Mouse (Mus musculus): ENCODE results near the gene Swap70. TPM values are rescaled to one million over a fixed set of nuclear protein-coding genes. Genes with fewer than 3 reads are reported as not detected.
A peak's percentile ranks its signal among the peaks of the same experiment; 100 is the strongest.

Gene Swap70
- 47.3 and 50.1 TPM in 2 replicates for polyA plus RNA-seq (2011; ENCODE audit: insufficient read length, low read depth, missing spikeins)

- H3K27ac ChIP-seq (ENCODE audit: insufficient read depth, low read length) = peak within 1 kb of the TSS; percentile 57
- H3K4me3 ChIP-seq (ENCODE audit: insufficient read depth, low read length) = peak within 1 kb of the TSS; percentile 62
- H3K4me1 ChIP-seq (ENCODE audit: control insufficient read depth, insufficient read depth, low read length) = peaks cover 3% of the 10 kb centered on the region; the same call in 1 of the 2 replicates
- 0 out of 2 replicates have a peak, but pooled peaks have one; percentile 41 for TF ChIP-seq CTCF (IDR thresholded peaks at IDR 0.05; ENCODE audit: borderline replicate concordance, insufficient read depth, low read length)
- peak; percentile 99 for TF ChIP-seq POLR2A (IDR thresholded peaks at IDR 0.05; ENCODE audit: low read depth, low read length)
Observed at GRCm38 (mm10) chr7:110221586-110222481, at the start of gene Swap70. Gene Swap70, plus strand, starts transcription at chr7:110221711.

- H3K27ac ChIP-seq (ENCODE audit: insufficient read depth, low read length) = no peak overlapping the region
- TF ChIP-seq POLR2A (IDR thresholded peaks at IDR 0.05; ENCODE audit: low read depth, low read length) (no peak), CTCF (IDR thresholded peaks at IDR 0.05; ENCODE audit: borderline replicate concordance, insufficient read depth, low read length) (no peak)
- no peak overlapping the region for H3K4me3 ChIP-seq (ENCODE audit: insufficient read depth, low read length)
- no peaks in the 10 kb centered on the region for H3K4me1 ChIP-seq (ENCODE audit: control insufficient read depth, insufficient read depth, low read length)
Observed at GRCm38 (mm10) chr7:110179208-110179607, 42.3 kb upstream of the Swap70 start.

GRCm38 (mm10) chr7:110180613-110181012 is 40.9 kb upstream of the Swap70 start:
- TF ChIP-seq POLR2A (IDR thresholded peaks at IDR 0.05; ENCODE audit: low read depth, low read length) (no peak), CTCF (IDR thresholded peaks at IDR 0.05; ENCODE audit: borderline replicate concordance, insufficient read depth, low read length) (no peak)
- H3K4me3 ChIP-seq (ENCODE audit: insufficient read depth, low read length) = no peak overlapping the region
- H3K27ac ChIP-seq (ENCODE audit: insufficient read depth, low read length) = no peak overlapping the region
- H3K4me1 ChIP-seq (ENCODE audit: control insufficient read depth, insufficient read depth, low read length) = no peaks in the 10 kb centered on the region

- TF ChIP-seq POLR2A (IDR thresholded peaks at IDR 0.05; ENCODE audit: low read depth, low read length) (no peak), CTCF (IDR thresholded peaks at IDR 0.05; ENCODE audit: borderline replicate concordance, insufficient read depth, low read length) (no peak)
- no peak overlapping the region for H3K4me3 ChIP-seq (ENCODE audit: insufficient read depth, low read length)
- H3K4me1 ChIP-seq (ENCODE audit: control insufficient read depth, insufficient read depth, low read length) = no peaks in the 10 kb centered on the region
- no peak overlapping the region for H3K27ac ChIP-seq (ENCODE audit: insufficient read depth, low read length)
Observed at GRCm38 (mm10) chr7:110181446-110181845, 40.1 kb upstream of the Swap70 start.

- no peaks in the 10 kb centered on the region for H3K4me1 ChIP-seq (ENCODE audit: control insufficient read depth, insufficient read depth, low read length)
- no peak overlapping the region for H3K27ac ChIP-seq (ENCODE audit: insufficient read depth, low read length)
- TF ChIP-seq POLR2A (IDR thresholded peaks at IDR 0.05; ENCODE audit: low read depth, low read length) = no peak
- no peak for TF ChIP-seq CTCF (IDR thresholded peaks at IDR 0.05; ENCODE audit: borderline replicate concordance, insufficient read depth, low read length)
Observed at GRCm38 (mm10) chr7:110184608-110185007, 36.9 kb upstream of the Swap70 start.

GRCm38 (mm10) chr7:110189951-110190350 is 31.6 kb upstream of the Swap70 start:
- TF ChIP-seq POLR2A (IDR thresholded peaks at IDR 0.05; ENCODE audit: low read depth, low read length) = no peak
- TF ChIP-seq CTCF (IDR thresholded peaks at IDR 0.05; ENCODE audit: borderline replicate concordance, insufficient read depth, low read length) = no peak
- Histone ChIP-seq H3K27ac (ENCODE audit: insufficient read depth, low read length) (peak overlapping the region; percentile 67), H3K4me1 (ENCODE audit: control insufficient read depth, insufficient read depth, low read length) (no peaks in the 10 kb centered on the region), H3K4me3 (ENCODE audit: insufficient read depth, low read length) (no peak overlapping the region)

More at GRCm38 (mm10) chr7:110184608-110185007, 36.9 kb upstream of the Swap70 start:
- H3K4me3 ChIP-seq (ENCODE audit: insufficient read depth, low read length) = no peak overlapping the region

GRCm38 (mm10) chr7:110193186-110193585 is 28.3 kb upstream of the Swap70 start:
- no peaks in the 10 kb centered on the region for H3K4me1 ChIP-seq (ENCODE audit: control insufficient read depth, insufficient read depth, low read length)
- H3K27ac ChIP-seq (ENCODE audit: insufficient read depth, low read length) = no peak overlapping the region
- TF ChIP-seq CTCF (IDR thresholded peaks at IDR 0.05; ENCODE audit: borderline replicate concordance, insufficient read depth, low read length) (no peak), POLR2A (IDR thresholded peaks at IDR 0.05; ENCODE audit: low read depth, low read length) (no peak)
- no peak overlapping the region for H3K4me3 ChIP-seq (ENCODE audit: insufficient read depth, low read length)

GRCm38 (mm10) chr7:110197176-110197575 is 24.3 kb upstream of the Swap70 start:
- H3K27ac ChIP-seq (ENCODE audit: insufficient read depth, low read length) = no peak overlapping the region
- H3K4me1 ChIP-seq (ENCODE audit: control insufficient read depth, insufficient read depth, low read length) = no peaks in the 10 kb centered on the region
- TF ChIP-seq POLR2A (IDR thresholded peaks at IDR 0.05; ENCODE audit: low read depth, low read length) (no peak), CTCF (IDR thresholded peaks at IDR 0.05; ENCODE audit: borderline replicate concordance, insufficient read depth, low read length) (no peak)
- no peak overlapping the region for H3K4me3 ChIP-seq (ENCODE audit: insufficient read depth, low read length)

- H3K4me3 ChIP-seq (ENCODE audit: insufficient read depth, low read length) = no peak overlapping the region
- no peak overlapping the region for H3K27ac ChIP-seq (ENCODE audit: insufficient read depth, low read length)
- no peak for TF ChIP-seq CTCF (IDR thresholded peaks at IDR 0.05; ENCODE audit: borderline replicate concordance, insufficient read depth, low read length)
- no peak for TF ChIP-seq POLR2A (IDR thresholded peaks at IDR 0.05; ENCODE audit: low read depth, low read length)
- no peaks in the 10 kb centered on the region for H3K4me1 ChIP-seq (ENCODE audit: control insufficient read depth, insufficient read depth, low read length)
Observed at GRCm38 (mm10) chr7:110201933-110202332, 19.6 kb upstream of the Swap70 start.

GRCm38 (mm10) chr7:110204208-110204607 is 17.3 kb upstream of the Swap70 start:
- H3K4me3 ChIP-seq (ENCODE audit: insufficient read depth, low read length) = no peak overlapping the region
- TF ChIP-seq CTCF (IDR thresholded peaks at IDR 0.05; ENCODE audit: borderline replicate concordance, insufficient read depth, low read length) (no peak), POLR2A (IDR thresholded peaks at IDR 0.05; ENCODE audit: low read depth, low read length) (no peak)
- no peaks in the 10 kb centered on the region for H3K4me1 ChIP-seq (ENCODE audit: control insufficient read depth, insufficient read depth, low read length)
- H3K27ac ChIP-seq (ENCODE audit: insufficient read depth, low read length) = no peak overlapping the region
